Mouse (Mus musculus) lung, postnatal 25 days (tissue): ENCODE measurements around the gene Aff2.

Source experiments
- DNase-seq: peaks from one replicate; pipeline ENCODE4 v3.0.0; 2022; ENCODE audit warnings: low spot score

Gene Aff2

GRCm38 (mm10) chrX:69744962-69745597 lies 385.0 kb downstream of the Aff2 start:
- DNase-seq: no peak

- DNase-seq: no peak
Observed at GRCm38 (mm10) chrX:69801890-69802439, 441.9 kb downstream of the Aff2 start.

GRCm38 (mm10) chrX:69802481-69802880 lies 442.4 kb downstream of the Aff2 start:
- DNase-seq: no peak

GRCm38 (mm10) chrX:69811798-69812197 lies 451.7 kb downstream of the Aff2 start:
- DNase-seq: no peak

GRCm38 (mm10) chrX:69815054-69815453 lies 455.0 kb downstream of the Aff2 start:
- no peak for DNase-seq

GRCm38 (mm10) chrX:69817679-69818078 lies 457.6 kb downstream of the Aff2 start:
- DNase-seq: no peak

GRCm38 (mm10) chrX:69818188-69818587 lies 458.1 kb downstream of the Aff2 start:
- DNase-seq: no peak

- DNase-seq: no peak
Observed at GRCm38 (mm10) chrX:69867601-69868000, 507.5 kb downstream of the Aff2 start.

GRCm38 (mm10) chrX:69891713-69892112 lies 531.6 kb downstream of the Aff2 start:
- DNase-seq: no peak
